Mouse (Mus musculus) MEL (cell line): ENCODE measurements around the gene Ust.

ENCODE experiments used
- CHD1 ChIP-seq: IDR thresholded peaks from 2 replicates; pipeline ENCODE4 v1.6.1; 2012; ENCODE audit warnings: low read depth, mild to moderate bottlenecking, inconsistent platforms, low read length, improper control_type of control experiment
- CTCF ChIP-seq, 3 experiments: IDR thresholded peaks in 2 of 3; conservative IDR thresholded peaks in 1 of 3; 2 replicates each; pipeline ENCODE4 v1.5.1; 2011 to 2012; ENCODE audit warnings: low read length in 3 of 3, low read depth in 2 of 3, mild to moderate bottlenecking in 2 of 3, improper control_type of control experiment in 1 of 3, inconsistent platforms in 1 of 3, mixed read lengths in 1 of 3, moderate library complexity in 1 of 3; ENCODE audit not compliant: control insufficient read depth in 1 of 3, insufficient read depth in 1 of 3, poor library complexity in 1 of 3, severe bottlenecking in 1 of 3
- HCFC1 ChIP-seq: IDR thresholded peaks from 2 replicates; pipeline ENCODE4 v1.6.1; 2012; ENCODE audit warnings: low read depth, mild to moderate bottlenecking, inconsistent platforms, low read length, improper control_type of control experiment, moderate library complexity
- MAX ChIP-seq: IDR thresholded peaks from 2 replicates; pipeline ENCODE4 v1.6.1; 2011; ENCODE audit warnings: low read length, improper control_type of control experiment
- MEF2A ChIP-seq: IDR thresholded peaks from 2 replicates; pipeline ENCODE4 v1.6.1; 2014; ENCODE audit warnings: low read depth, mild to moderate bottlenecking, inconsistent platforms, low read length, improper control_type of control experiment; ENCODE audit not compliant: poor library complexity, insufficient replicate concordance, severe bottlenecking; ENCODE audit errors: extremely low read depth
- POLR2A ChIP-seq, 2 experiments: IDR thresholded peaks; 2 replicates each; pipeline ENCODE4 v1.6.1; 2011 to 2012; ENCODE audit warnings: low read length in 2 of 2, mild to moderate bottlenecking in 2 of 2, control low read depth in 1 of 2, improper control_type of control experiment in 1 of 2, low read depth in 1 of 2, moderate library complexity in 1 of 2; ENCODE audit not compliant: control insufficient read depth in 1 of 2, insufficient read depth in 1 of 2, poor library complexity in 1 of 2
- TCF12 ChIP-seq: IDR thresholded peaks from 2 replicates; pipeline ENCODE4 v1.6.1; 2014; ENCODE audit warnings: low read depth, mild to moderate bottlenecking, inconsistent platforms, low read length, improper control_type of control experiment, moderate library complexity

DNA sequence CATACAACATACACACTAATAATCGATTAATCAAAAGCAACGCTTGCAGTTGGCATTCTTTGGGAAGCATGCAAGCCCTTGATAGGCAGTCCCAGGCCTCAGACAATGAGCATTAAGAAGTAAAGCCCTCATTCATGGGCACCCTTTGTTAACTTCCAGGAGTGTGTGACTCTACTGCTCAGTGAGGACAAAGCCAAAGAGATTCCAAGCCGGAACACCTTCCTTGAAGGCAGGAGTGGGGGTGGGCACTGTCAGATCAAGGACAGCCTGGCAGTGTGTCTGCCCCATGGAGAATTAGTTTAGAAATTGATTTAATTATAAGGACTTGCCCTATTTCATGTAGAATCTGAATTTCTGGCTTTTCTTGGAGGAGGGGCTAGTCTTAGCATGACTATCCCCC, 308.3 kb downstream of the Ust start:
- TF ChIP-seq MEF2A (no peak), CTCF (IDR thresholded peaks at IDR 0.05 in 2 of 3, conservative IDR thresholded peaks at IDR 0.05 in 1 of 3; ENCODE audit: control insufficient read depth in 1 of 3, insufficient read depth in 1 of 3, low read depth in 2 of 3, low read length in 3 of 3, poor library complexity in 1 of 3, severe bottlenecking in 1 of 3) (no peak), HCFC1 (no peak), POLR2A (IDR thresholded peaks at IDR 0.05; ENCODE audit: control insufficient read depth in 1 of 2, insufficient read depth in 1 of 2, low read depth in 1 of 2, low read length in 2 of 2, poor library complexity in 1 of 2) (no peak), TCF12 (no peak), CHD1 (no peak), MAX (no peak)
